ENCODE assay signal across 25 mouse cellular contexts in the genomic region with DNA sequence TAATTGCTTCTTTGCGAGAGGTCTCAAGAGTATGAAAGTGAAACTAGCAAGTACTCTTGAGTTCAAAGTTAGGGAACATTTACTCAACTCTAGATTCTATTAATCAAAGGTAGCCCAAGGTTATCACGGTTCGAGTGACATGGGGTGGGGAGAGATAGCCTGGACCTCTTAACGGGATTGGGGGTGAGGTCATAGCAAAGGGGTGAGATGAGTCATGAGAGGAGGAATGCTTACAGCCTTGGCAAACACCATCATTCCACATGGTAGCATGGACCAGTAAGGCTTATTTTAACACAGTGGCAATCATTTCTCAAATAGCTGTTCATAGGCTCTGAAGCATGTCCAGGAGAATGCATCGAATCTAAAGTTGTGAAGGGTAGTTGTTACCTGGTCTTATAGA.
DNase-seq lines count a peak whose midpoint lies in the region; ATAC-seq lines count a peak whose summit lies in the region.
"Had no signal": no experiment of that assay in that cellular context is flagged by ENCODE, and none has a peak within 500 bp of the region (broad histone marks: within the 10 kb centered on the region; RNA-seq: fewer than 3 reads in every experiment).

No protein-coding gene starts in this region.

- no peak overlapping the region for H3K9ac ChIP-seq in lung, embryonic 16.5 days (ENCODE audit: low read length)
- H3K9ac ChIP-seq in hindbrain, embryonic 12.5 days, result no peak overlapping the region
- H3K9ac ChIP-seq: embryonic facial prominence, embryonic 15.5 days; heart, embryonic 15.5 days; intestine, embryonic 15.5 days; liver, embryonic 15.5 days; midbrain, embryonic 13.5 days had no signal

- ATAC-seq in lung, embryonic 16.5 days (ENCODE audit: low read depth), result peak; percentile 64
- no peak for ATAC-seq in hindbrain, embryonic 12.5 days (ENCODE audit: low FRiP score)
- ATAC-seq: CD4-positive, CD25-positive, alpha-beta regulatory T cell, adult 4 months; forebrain, embryonic 14.5 days; hindbrain, embryonic 16.5 days; intestine, embryonic 15.5 days; midbrain, embryonic 13.5 days had no signal

- WGBS in lung, embryonic 16.5 days, result 55% methylated on average over 5 of the region's 5 CpGs
- 91% methylated on average over 5 of the region's 5 CpGs for WGBS in embryonic facial prominence, embryonic 10.5 days
- WGBS in hindbrain, embryonic 12.5 days, result 95% methylated on average over 5 of the region's 5 CpGs

- no peaks in the 10 kb centered on the region for H3K9me3 ChIP-seq in lung, embryonic 16.5 days (ENCODE audit: control insufficient read depth, low read length)
- H3K9me3 ChIP-seq in embryonic facial prominence, embryonic 10.5 days, result no peaks in the 10 kb centered on the region
- H3K9me3 ChIP-seq in hindbrain, embryonic 12.5 days (replicated peaks), result no peaks in the 10 kb centered on the region
- H3K9me3 ChIP-seq: embryonic facial prominence, embryonic 15.5 days; heart, embryonic 15.5 days; intestine, embryonic 15.5 days; limb, embryonic 10.5 days; liver, embryonic 15.5 days; midbrain, embryonic 13.5 days had no signal

- DNase-seq in adrenal gland, adult 2 months, result peak; percentile 68
- no peak for DNase-seq in adrenal gland, adult 18-20 months (ENCODE audit: low spot score in 2 of 2)
- no peak for DNase-seq in lung, postnatal 10 days
- DNase-seq in adrenal gland, postnatal 25 days, result peak; percentile 8
- no peak for DNase-seq in embryonic facial prominence, embryonic 10.5 days (ENCODE audit: low spot score)
- DNase-seq: cerebellum, adult 9-10 months; gastrocnemius, postnatal 14 days; heart, adult 18-20 months; kidney, adult 8-10 months; kidney, postnatal 10 days; liver; thymus, adult 2 months; thymus, postnatal 4 days had no signal

- H3K27ac ChIP-seq in lung, embryonic 16.5 days (ENCODE audit: low read length), result no peak overlapping the region
- H3K27ac ChIP-seq in embryonic facial prominence, embryonic 10.5 days (replicated peaks), result no peak overlapping the region
- no peak overlapping the region for H3K27ac ChIP-seq in hindbrain, embryonic 12.5 days
- H3K27ac ChIP-seq: embryonic facial prominence, embryonic 15.5 days; heart, embryonic 15.5 days; intestine, embryonic 15.5 days; limb, embryonic 10.5 days; liver, embryonic 15.5 days; midbrain, embryonic 13.5 days; stomach, postnatal 0 days had no signal

- H3K4me1 ChIP-seq in lung, embryonic 16.5 days (replicated peaks; ENCODE audit: control insufficient read depth, insufficient read depth, low read length), result no peaks in the 10 kb centered on the region
- H3K4me1 ChIP-seq in embryonic facial prominence, embryonic 10.5 days, result peaks cover 6% of the 10 kb centered on the region; the same call in 1 of the 2 replicates
- no peaks in the 10 kb centered on the region for H3K4me1 ChIP-seq in hindbrain, embryonic 12.5 days
- H3K4me1 ChIP-seq: heart, embryonic 15.5 days; intestine, embryonic 15.5 days; limb, embryonic 10.5 days; liver, embryonic 15.5 days; midbrain, embryonic 13.5 days had no signal

- H3K4me2 ChIP-seq in lung, embryonic 16.5 days (ENCODE audit: low read depth, low read length), result no peak overlapping the region
- H3K4me2 ChIP-seq in hindbrain, embryonic 12.5 days (replicated peaks), result no peak overlapping the region
- H3K4me2 ChIP-seq: embryonic facial prominence, embryonic 15.5 days; heart, embryonic 15.5 days; intestine, embryonic 15.5 days; liver, embryonic 15.5 days; midbrain, embryonic 13.5 days had no signal

- no peak overlapping the region for H3K4me3 ChIP-seq in lung, embryonic 16.5 days (ENCODE audit: low read length)
- H3K4me3 ChIP-seq in embryonic facial prominence, embryonic 10.5 days, result no peak overlapping the region
- H3K4me3 ChIP-seq in hindbrain, embryonic 12.5 days, result no peak overlapping the region
- H3K4me3 ChIP-seq: embryonic facial prominence, embryonic 15.5 days; heart, embryonic 15.5 days; intestine, embryonic 15.5 days; limb, embryonic 10.5 days; liver, embryonic 15.5 days; midbrain, embryonic 13.5 days had no signal

- no peaks in the 10 kb centered on the region for H3K36me3 ChIP-seq in lung, embryonic 16.5 days (ENCODE audit: control insufficient read depth, insufficient read depth, low read length)
- H3K36me3 ChIP-seq in embryonic facial prominence, embryonic 10.5 days (replicated peaks), result no peaks in the 10 kb centered on the region
- no peaks in the 10 kb centered on the region for H3K36me3 ChIP-seq in hindbrain, embryonic 12.5 days
- H3K36me3 ChIP-seq: embryonic facial prominence, embryonic 15.5 days; heart, embryonic 15.5 days; intestine, embryonic 15.5 days; limb, embryonic 10.5 days; liver, embryonic 15.5 days; midbrain, embryonic 13.5 days had no signal

- no peaks in the 10 kb centered on the region for H3K27me3 ChIP-seq in lung, embryonic 16.5 days (ENCODE audit: control insufficient read depth, insufficient read depth, low read depth, low read length)
- no peaks in the 10 kb centered on the region for H3K27me3 ChIP-seq in embryonic facial prominence, embryonic 10.5 days (replicated peaks; ENCODE audit: low read depth, poor library complexity, severe bottlenecking)
- H3K27me3 ChIP-seq in hindbrain, embryonic 12.5 days, result no peaks in the 10 kb centered on the region
- H3K27me3 ChIP-seq: embryonic facial prominence, embryonic 15.5 days; heart, embryonic 15.5 days; intestine, embryonic 15.5 days; liver, embryonic 15.5 days; midbrain, embryonic 13.5 days had no signal

Comparison
In these comparisons a context has a peak if more than half of its experiments do, and no peak if none do; other contexts are left out.
1. DNase-seq: peak in adrenal gland, adult 2 months (single experiment) and adrenal gland, postnatal 25 days (single experiment); none in adrenal gland, adult 18-20 months (0 of 2), lung, postnatal 10 days (single experiment) and embryonic facial prominence, embryonic 10.5 days (single experiment).